8 mouse cellular contexts compared by ENCODE assay signal in genomic region chr1:106628718-106629469, GRCm38 (mm10).
DNase-seq lines count a peak whose midpoint lies in the region; ATAC-seq and TF ChIP-seq lines count a peak whose summit lies in the region.

No protein-coding gene starts in this region.

- peak overlapping the region; percentile 34 for H3K4me2 ChIP-seq in embryonic facial prominence, embryonic 15.5 days (replicated peaks)
- H3K4me2 ChIP-seq in hindbrain, embryonic 14.5 days (replicated peaks) = no peak overlapping the region
- no peak overlapping the region for H3K4me2 ChIP-seq in liver, postnatal 0 days (ENCODE audit: low read depth, low read length)
- peak overlapping the region; percentile 26; the same call in 1 of the 2 replicates for H3K4me2 ChIP-seq in stomach, embryonic 15.5 days

- no peaks in the 10 kb centered on the region for H3K27me3 ChIP-seq in embryonic facial prominence, embryonic 15.5 days
- H3K27me3 ChIP-seq in hindbrain, embryonic 14.5 days (ENCODE audit: control insufficient read depth, insufficient read depth, low read length) = no peaks in the 10 kb centered on the region
- no peaks in the 10 kb centered on the region for H3K27me3 ChIP-seq in liver, postnatal 0 days (ENCODE audit: insufficient read depth, low read length)
- H3K27me3 ChIP-seq in stomach, embryonic 15.5 days (replicated peaks) = no peaks in the 10 kb centered on the region

- H3K9me3 ChIP-seq in embryonic facial prominence, embryonic 15.5 days (replicated peaks) = no peaks in the 10 kb centered on the region
- H3K9me3 ChIP-seq in hindbrain, embryonic 14.5 days (ENCODE audit: control insufficient read depth, low read length) = no peaks in the 10 kb centered on the region
- no peaks in the 10 kb centered on the region for H3K9me3 ChIP-seq in liver, postnatal 0 days (ENCODE audit: low read length)
- H3K9me3 ChIP-seq in stomach, embryonic 15.5 days = no peaks in the 10 kb centered on the region

- peak; percentile 56 for TF ChIP-seq CTCF in liver, postnatal 0 days (IDR thresholded peaks at IDR 0.05; ENCODE audit: low read depth)

- H3K4me3 ChIP-seq in embryonic facial prominence, embryonic 15.5 days (replicated peaks) = no peak overlapping the region
- H3K4me3 ChIP-seq in hindbrain, embryonic 14.5 days (replicated peaks; ENCODE audit: low read length) = no peak overlapping the region
- no peak overlapping the region for H3K4me3 ChIP-seq in liver, postnatal 0 days (ENCODE audit: low read depth, low read length)
- H3K4me3 ChIP-seq in stomach, embryonic 15.5 days (replicated peaks) = no peak overlapping the region

- WGBS in embryonic facial prominence, embryonic 15.5 days = 13% methylated on average over 3 of the region's 3 CpGs
- 33% methylated on average over 3 of the region's 3 CpGs for WGBS in hindbrain, embryonic 14.5 days
- WGBS in liver, postnatal 0 days (ENCODE audit: insufficient replicate concordance) = 48% methylated on average over 3 of the region's 3 CpGs
- 29% methylated on average over 3 of the region's 3 CpGs for WGBS in stomach, embryonic 15.5 days

- H3K36me3 ChIP-seq in embryonic facial prominence, embryonic 15.5 days = no peaks in the 10 kb centered on the region
- H3K36me3 ChIP-seq in hindbrain, embryonic 14.5 days (replicated peaks; ENCODE audit: control insufficient read depth, insufficient read depth) = no peaks in the 10 kb centered on the region
- H3K36me3 ChIP-seq in liver, postnatal 0 days (replicated peaks; ENCODE audit: insufficient read depth, low read length) = no peaks in the 10 kb centered on the region
- no peaks in the 10 kb centered on the region for H3K36me3 ChIP-seq in stomach, embryonic 15.5 days

- peak overlapping the region; percentile 89 for H3K27ac ChIP-seq in embryonic facial prominence, embryonic 15.5 days (replicated peaks)
- peak overlapping the region; percentile 27 for H3K27ac ChIP-seq in hindbrain, embryonic 14.5 days
- no peak overlapping the region for H3K27ac ChIP-seq in liver, postnatal 0 days (ENCODE audit: low read depth)
- peak overlapping the region; percentile 86 for H3K27ac ChIP-seq in stomach, embryonic 15.5 days

- no peak overlapping the region for H3K9ac ChIP-seq in embryonic facial prominence, embryonic 15.5 days
- no peak overlapping the region for H3K9ac ChIP-seq in hindbrain, embryonic 14.5 days
- H3K9ac ChIP-seq in liver, postnatal 0 days (replicated peaks) = no peak overlapping the region
- no peak overlapping the region for H3K9ac ChIP-seq in stomach, embryonic 15.5 days

- ATAC-seq in embryonic facial prominence, embryonic 15.5 days (ENCODE audit: insufficient number of reproducible peaks, low FRiP score, low TSS enrichment, low read depth) = peak; percentile 72
- peak; percentile 64 for ATAC-seq in hindbrain, embryonic 14.5 days (ENCODE audit: low FRiP score)
- ATAC-seq in liver, postnatal 0 days = no peak
- peak; percentile 49; the same call in 1 of the 2 replicates for ATAC-seq in stomach, embryonic 15.5 days (ENCODE audit: insufficient read depth, low FRiP score, low read depth)

- peak; percentile 45 for DNase-seq in 3134 (ENCODE audit: extremely low read depth, insufficient read length, low spot score)
- DNase-seq in CD4-positive, CD25-positive, alpha-beta regulatory T cell, adult 2 months (ENCODE audit: low read depth, low spot score) = peak; percentile 45
- DNase-seq in hindbrain, embryonic 14.5 days (ENCODE audit: low spot score) = no peak
- no peak for DNase-seq in liver, postnatal 0 days
- no peak for DNase-seq in cerebellum, postnatal 36 days
- no peak for DNase-seq in T-cell, adult 2 months (ENCODE audit: low spot score)

- TF ChIP-seq EP300 in liver, postnatal 0 days (IDR thresholded peaks at IDR 0.05; ENCODE audit: low read depth) = no peak

- peaks cover 27% of the 10 kb centered on the region for H3K4me1 ChIP-seq in embryonic facial prominence, embryonic 15.5 days
- H3K4me1 ChIP-seq in hindbrain, embryonic 14.5 days (replicated peaks; ENCODE audit: control insufficient read depth, insufficient read depth, low read length) = peaks cover 21% of the 10 kb centered on the region; the same call in 1 of the 2 replicates
- H3K4me1 ChIP-seq in liver, postnatal 0 days (ENCODE audit: insufficient read depth) = 0 out of 2 replicates have a peak, but pooled peaks cover 7% of the 10 kb centered on the region
- H3K4me1 ChIP-seq in stomach, embryonic 15.5 days = peaks cover 19% of the 10 kb centered on the region

Comparison
In these comparisons a context has a peak if more than half of its experiments do, and no peak if none do; other contexts are left out.
1. DNase-seq: peak in 3134 (single experiment) and CD4-positive, CD25-positive, alpha-beta regulatory T cell, adult 2 months (single experiment); none in hindbrain, embryonic 14.5 days (single experiment), liver, postnatal 0 days (single experiment), cerebellum, postnatal 36 days (0 of 2) and T-cell, adult 2 months (single experiment).
2. H3K4me2 ChIP-seq: peak in embryonic facial prominence, embryonic 15.5 days (single experiment) and stomach, embryonic 15.5 days (single experiment); none in hindbrain, embryonic 14.5 days (single experiment) and liver, postnatal 0 days (single experiment).